Mouse (Mus musculus): Measurements from ENCODE around the gene Bicc1. TPM values are rescaled to one million over a fixed set of nuclear protein-coding genes. Genes with fewer than 3 reads are reported as not detected.

The Bicc1 gene
- total RNA-seq, 2 experiments from 2014 or later: 29.2 to 34.9 TPM

GRCm38 (mm10) chr10:71122480-71122879, 37.0 kb downstream of the Bicc1 start:
- DNase-seq: no peak

DNA sequence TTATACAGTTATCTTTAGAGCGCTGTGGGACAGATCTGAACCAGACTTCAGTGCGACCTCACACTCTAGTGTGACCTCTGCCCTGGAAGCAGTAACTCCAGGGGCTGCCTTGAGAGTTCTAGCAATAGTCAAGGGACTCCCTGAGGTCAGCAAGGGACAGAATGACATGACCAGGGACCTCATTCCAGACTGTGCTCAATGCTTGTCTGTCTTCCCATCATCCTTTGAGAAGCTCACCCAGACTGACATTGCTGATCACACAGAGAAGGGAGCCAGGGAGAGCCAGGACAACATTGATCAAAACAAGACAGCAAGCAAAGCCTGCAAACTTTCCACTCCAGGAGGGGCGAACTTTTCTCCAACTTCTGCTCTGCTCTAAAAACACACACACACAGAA, 38.7 kb downstream of the Bicc1 start:
- DNase-seq: no peak

- no peak for DNase-seq
Observed at GRCm38 (mm10) chr10:71120121-71120768, 39.3 kb downstream of the Bicc1 start.

- no peak for DNase-seq
Observed at GRCm38 (mm10) chr10:71119120-71119847, 40.2 kb downstream of the Bicc1 start.

DNA sequence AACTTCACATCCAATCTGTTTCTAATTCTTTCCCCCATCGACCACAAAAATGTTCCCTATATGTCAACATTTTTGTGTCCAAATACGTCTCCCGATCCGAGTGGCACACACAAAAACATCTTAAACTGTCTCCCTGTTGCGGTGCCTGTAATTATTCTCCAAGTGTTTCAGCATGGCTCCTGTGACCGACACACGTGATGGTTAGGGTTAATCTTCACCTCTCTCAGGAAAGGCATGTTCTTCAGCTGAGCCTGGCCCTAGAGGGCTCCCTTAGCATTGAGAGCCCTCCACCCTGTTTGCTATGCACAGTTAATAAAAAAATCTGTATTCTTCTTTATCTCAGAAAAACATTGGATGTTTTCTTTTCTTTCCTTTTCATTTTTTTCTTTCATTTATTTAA, 41.7 kb downstream of the Bicc1 start:
- no peak for DNase-seq

DNA sequence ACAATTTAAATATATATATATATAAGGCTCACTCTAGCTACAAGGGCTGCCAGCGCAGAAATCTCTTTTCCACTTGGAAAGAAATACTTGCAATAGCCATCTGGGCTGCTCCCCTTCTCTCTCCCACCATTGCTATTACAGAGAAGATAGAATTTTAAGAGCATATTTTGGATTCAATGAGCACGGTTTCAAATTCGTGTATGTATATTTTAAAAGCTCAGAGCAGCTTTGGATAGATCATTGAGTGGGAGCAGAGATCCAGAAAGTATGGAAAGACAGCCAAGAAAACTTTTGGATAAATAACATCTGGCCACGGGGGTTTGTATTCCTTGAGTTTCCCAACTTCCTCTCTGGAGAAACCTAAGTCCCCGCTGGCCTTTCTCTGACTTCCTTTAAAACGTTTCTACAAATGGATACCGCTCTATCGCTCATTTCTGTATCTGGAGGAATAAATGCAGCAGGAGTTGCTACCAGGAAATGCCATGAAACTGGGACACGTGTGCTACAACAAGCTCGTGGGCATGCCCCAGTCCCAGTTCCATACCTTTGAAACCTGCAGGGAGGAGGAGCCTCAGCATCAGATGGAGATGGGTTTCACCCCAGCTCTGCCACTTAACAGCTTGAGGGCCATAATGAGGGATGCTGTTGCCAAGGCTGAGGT, 45.1 kb downstream of the Bicc1 start:
- DNase-seq: no peak

DNA sequence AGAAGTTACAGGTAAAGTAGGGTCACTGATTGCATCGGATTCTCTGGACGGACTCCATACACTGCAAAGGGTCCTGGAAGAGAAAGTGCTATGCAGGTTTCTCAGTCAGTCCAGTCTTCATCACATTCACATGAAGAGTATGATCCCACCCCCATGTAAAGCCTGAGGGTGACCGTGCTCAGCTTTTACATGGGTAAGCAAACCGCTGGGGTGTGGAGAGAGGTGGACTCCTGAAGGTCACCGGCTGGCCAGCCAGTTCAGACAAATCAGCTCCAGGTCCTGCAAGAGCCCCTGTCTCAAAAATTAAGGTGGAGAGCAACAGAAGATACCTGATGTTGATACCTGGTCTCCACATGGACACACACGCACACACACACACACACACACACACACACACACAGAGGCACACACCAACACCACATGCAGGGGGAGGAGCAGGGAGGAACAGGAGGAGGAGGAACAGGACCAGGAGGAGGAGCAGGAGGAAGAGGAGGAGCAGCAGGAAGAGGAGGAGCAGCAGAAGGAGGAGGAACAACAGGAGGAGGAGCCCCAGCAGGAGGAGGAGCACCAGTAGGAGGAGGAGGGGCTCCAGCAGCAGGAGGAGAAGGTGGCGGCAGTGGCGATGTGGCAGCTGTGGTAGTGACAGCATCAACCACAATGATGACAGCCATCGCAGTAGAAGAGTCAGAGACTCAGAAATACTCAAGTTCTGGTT, 52.9 kb downstream of the Bicc1 start:
- DNase-seq: no peak

GRCm38 (mm10) chr10:71104791-71105190, 54.7 kb downstream of the Bicc1 start:
- DNase-seq: no peak

GRCm38 (mm10) chr10:71100815-71101499, 58.5 kb downstream of the Bicc1 start:
- no peak for DNase-seq

GRCm38 (mm10) chr10:71094707-71095254, 64.7 kb downstream of the Bicc1 start:
- no peak for DNase-seq

GRCm38 (mm10) chr10:71093312-71093711, 66.2 kb downstream of the Bicc1 start:
- DNase-seq: no peak

GRCm38 (mm10) chr10:71087359-71087716, 72.2 kb downstream of the Bicc1 start:
- DNase-seq: no peak

GRCm38 (mm10) chr10:71086571-71087358, 72.7 kb downstream of the Bicc1 start:
- DNase-seq: no peak

- no peak for DNase-seq
Observed at GRCm38 (mm10) chr10:71082986-71083385, 76.5 kb downstream of the Bicc1 start.

DNA sequence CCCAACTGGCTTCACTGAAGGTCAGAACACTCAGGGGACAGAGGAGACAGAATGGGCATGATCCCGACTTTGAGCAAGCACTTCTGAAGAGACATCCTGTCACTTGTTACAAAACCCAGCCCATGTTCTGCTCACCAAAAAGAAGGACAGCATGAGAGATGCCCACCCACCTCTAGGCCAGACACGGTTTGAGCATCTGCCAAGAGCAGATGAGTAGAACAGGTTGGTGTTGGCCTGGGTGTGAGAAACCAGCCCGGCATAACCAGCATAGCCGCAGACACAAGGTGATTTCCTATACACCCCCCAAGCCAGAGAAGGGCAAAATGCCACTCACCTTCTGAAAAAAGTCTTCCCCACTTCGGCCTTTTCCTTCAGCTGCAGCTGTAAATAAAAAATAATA, 80.6 kb downstream of the Bicc1 start:
- DNase-seq: no peak

DNA sequence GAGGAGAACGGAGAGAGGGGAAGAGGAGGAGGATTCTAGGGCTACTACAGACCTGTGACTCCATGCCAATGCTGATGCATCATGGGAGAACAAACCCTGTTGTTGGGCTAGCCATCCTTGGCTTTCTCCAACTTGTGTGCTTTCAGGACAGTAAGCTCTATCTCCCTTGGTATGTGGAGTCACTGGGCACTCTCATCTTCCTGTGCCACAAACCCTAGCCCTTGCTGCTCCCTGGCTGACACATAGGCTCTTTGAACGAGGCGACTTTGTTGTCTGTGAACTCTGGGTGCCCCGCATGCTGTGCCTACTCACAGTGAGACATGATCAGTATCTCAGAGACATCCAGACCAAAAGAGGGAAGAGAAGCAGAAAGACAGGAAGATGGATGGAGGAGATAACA, 94.5 kb downstream of the Bicc1 start:
- no peak for DNase-seq

- no peak for DNase-seq
Observed at GRCm38 (mm10) chr10:71064576-71064975, 94.9 kb downstream of the Bicc1 start.

GRCm38 (mm10) chr10:71062151-71062550, 97.3 kb downstream of the Bicc1 start:
- no peak for DNase-seq

DNA sequence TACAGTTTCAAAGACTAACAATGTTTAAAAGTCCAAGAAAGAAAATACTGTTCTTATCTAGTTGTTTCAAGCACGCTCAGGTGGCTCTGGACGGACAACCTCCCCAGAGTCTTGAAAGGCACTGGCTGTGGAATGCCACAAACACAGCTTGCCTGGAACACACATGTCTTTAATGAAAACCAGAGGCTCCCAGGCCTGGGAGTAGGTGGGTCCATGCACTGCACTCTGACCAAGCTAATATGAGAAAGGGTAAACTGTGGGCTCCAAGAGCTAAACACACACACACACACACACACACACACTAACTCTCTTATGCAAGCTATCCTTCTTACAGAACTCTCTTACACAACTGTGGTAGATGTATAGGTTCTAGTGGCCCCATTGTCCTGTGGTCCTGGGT, 99.2 kb downstream of the Bicc1 start:
- DNase-seq: no peak

GRCm38 (mm10) chr10:71058616-71059247, 100.8 kb downstream of the Bicc1 start:
- peak; percentile 77 for DNase-seq

DNA sequence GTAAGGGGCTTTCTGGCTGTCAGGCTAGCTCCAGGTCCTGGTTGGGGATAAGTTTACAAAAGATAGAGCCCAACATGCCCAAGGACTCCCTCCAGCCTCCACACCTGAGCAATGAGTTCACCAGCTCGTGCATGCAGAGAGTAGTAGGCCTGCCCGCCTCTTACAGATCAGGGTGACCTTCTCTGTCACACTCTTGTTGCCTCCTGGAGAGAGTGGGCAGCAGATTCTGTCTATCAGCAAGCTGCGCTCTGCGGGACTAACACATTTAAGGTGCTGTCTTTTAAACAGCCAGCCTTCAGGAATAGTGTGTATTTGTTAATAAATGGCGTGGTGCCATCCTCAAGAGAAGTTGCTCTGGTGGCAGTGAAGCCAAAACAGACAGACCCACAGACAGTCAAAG, 101.4 kb downstream of the Bicc1 start:
- DNase-seq: no peak
